Mouse (Mus musculus) kidney, postnatal 10 days (tissue): Measurements from ENCODE around the gene Mydgf.

ENCODE experiments used
- DNase-seq: peaks from one replicate; pipeline ENCODE4 v3.0.0; 2021; ENCODE audit warnings: mixed read lengths

Mydgf gene

GRCm38 (mm10) chr17:56183658-56184103 lies at the start of gene Mydgf:
TSS of gene Mydgf (minus strand) at chr17:56183920.
- DNase-seq = peak; percentile 98

GRCm38 (mm10) chr17:56233389-56233788 lies 49.7 kb upstream of the Mydgf start:
- no peak for DNase-seq

GRCm38 (mm10) chr17:56229943-56230342 lies 46.2 kb upstream of the Mydgf start:
- DNase-seq = no peak

- no peak for DNase-seq
These were observed 42.8 kb upstream of the Mydgf start for GRCm38 (mm10) chr17:56226566-56226965.

- DNase-seq = no peak
These were observed 41.2 kb upstream of the Mydgf start for GRCm38 (mm10) chr17:56224916-56225315.

GRCm38 (mm10) chr17:56219805-56220204 lies 36.1 kb upstream of the Mydgf start:
- peak; percentile 62 for DNase-seq

GRCm38 (mm10) chr17:56219251-56219650 lies 35.5 kb upstream of the Mydgf start:
- DNase-seq = no peak

GRCm38 (mm10) chr17:56218377-56219191 lies 34.9 kb upstream of the Mydgf start, which contains the start of gene Dpp9:
TSS of gene Dpp9 (minus strand) at chr17:56218905.
- DNase-seq = peak; percentile 93

- DNase-seq = peak; percentile 38
These were observed 34.0 kb upstream of the Mydgf start for GRCm38 (mm10) chr17:56217670-56218069.

- no peak for DNase-seq
These were observed 30.5 kb upstream of the Mydgf start for GRCm38 (mm10) chr17:56214229-56214628.

GRCm38 (mm10) chr17:56212676-56213075 lies 29.0 kb upstream of the Mydgf start:
- no peak for DNase-seq

GRCm38 (mm10) chr17:56211090-56211489 lies 27.4 kb upstream of the Mydgf start:
- DNase-seq = no peak

GRCm38 (mm10) chr17:56208821-56209220 lies 25.1 kb upstream of the Mydgf start:
- DNase-seq = no peak

- no peak for DNase-seq
These were observed 24.3 kb upstream of the Mydgf start for GRCm38 (mm10) chr17:56207963-56208530.

GRCm38 (mm10) chr17:56206986-56207674 lies 23.4 kb upstream of the Mydgf start:
- no peak for DNase-seq

- no peak for DNase-seq
These were observed 22.7 kb upstream of the Mydgf start for GRCm38 (mm10) chr17:56206276-56206884.

GRCm38 (mm10) chr17:56203729-56204128 lies 20.0 kb upstream of the Mydgf start:
- no peak for DNase-seq

GRCm38 (mm10) chr17:56202476-56202875 lies 18.8 kb upstream of the Mydgf start:
- DNase-seq = no peak

GRCm38 (mm10) chr17:56201642-56202041 lies 17.9 kb upstream of the Mydgf start:
- no peak for DNase-seq

- DNase-seq = no peak
These were observed 16.9 kb upstream of the Mydgf start for GRCm38 (mm10) chr17:56200586-56200985.

GRCm38 (mm10) chr17:56196860-56197259 lies 13.1 kb upstream of the Mydgf start:
- peak; percentile 39 for DNase-seq

- peak; percentile 27 for DNase-seq
These were observed 11.0 kb upstream of the Mydgf start for GRCm38 (mm10) chr17:56194765-56195164.

- no peak for DNase-seq
These were observed 10.6 kb upstream of the Mydgf start for GRCm38 (mm10) chr17:56194357-56194756.
